Comparison of ENCODE assay signal across 9 mouse cellular contexts in genomic region chr19:24885504-24885903, GRCm38 (mm10). TPM values are rescaled to one million over a fixed set of nuclear protein-coding genes. Genes with fewer than 3 reads are reported as not detected.
A peak's percentile ranks its signal among the peaks of the same experiment; 100 is the strongest.
DNase-seq lines count a peak whose midpoint lies in the region; ATAC-seq lines count a peak whose summit lies in the region.
"Had no signal": no experiment of that assay in that cellular context is flagged by ENCODE, and none has a peak within 500 bp of the region (broad histone marks: within the 10 kb centered on the region; RNA-seq: fewer than 3 reads in every experiment).

No protein-coding gene starts in this region.

- 0 out of 2 replicates have a peak, but pooled peaks have one; percentile 4 for ATAC-seq in heart, embryonic 12.5 days (ENCODE audit: insufficient number of reproducible peaks, low FRiP score)
- ATAC-seq in megakaryocyte-erythroid progenitor cell, adult 5-6 weeks (replicated peaks; ENCODE audit: low FRiP score, low TSS enrichment, poor library complexity, severe bottlenecking): 0 out of 2 replicates have a peak, but pooled peaks have one; percentile 59

- no peaks in the 10 kb centered on the region for H3K9me3 ChIP-seq in heart, embryonic 12.5 days (replicated peaks)
- H3K9me3 ChIP-seq: liver, embryonic 15.5 days had no signal

- H3K27me3 ChIP-seq in heart, embryonic 12.5 days (replicated peaks): peaks cover 50% of the 10 kb centered on the region

- 9% methylated on average over 5 of the region's 5 CpGs for WGBS in heart, embryonic 12.5 days

- no peak overlapping the region for H3K27ac ChIP-seq in heart, embryonic 12.5 days (ENCODE audit: poor library complexity, severe bottlenecking)
- H3K27ac ChIP-seq: liver, embryonic 15.5 days had no signal

- DNase-seq in gastrocnemius, postnatal 10 days: peak; percentile 31
- DNase-seq in gastrocnemius, adult 8-10 months (ENCODE audit: low spot score in 2 of 2): no peak
- peak; percentile 32 for DNase-seq in Muller cell, postnatal 12 days (ENCODE audit: inconsistent ontology term)
- DNase-seq in embryo, embryonic 10.5 days (ENCODE audit: low spot score): peak; percentile 89
- DNase-seq in layer of hippocampus, adult 11-12 months (ENCODE audit: low spot score): peak; percentile 70
- peak; percentile 6 for DNase-seq in spleen, adult 12 weeks (ENCODE audit: low spot score)

- H3K4me2 ChIP-seq in heart, embryonic 12.5 days: peak overlapping the region; percentile 39
- H3K4me2 ChIP-seq: liver, embryonic 15.5 days had no signal

- H3K4me1 ChIP-seq in heart, embryonic 12.5 days (replicated peaks): peaks cover 6% of the 10 kb centered on the region
- H3K4me1 ChIP-seq: liver, embryonic 15.5 days had no signal

- no peaks in the 10 kb centered on the region for H3K36me3 ChIP-seq in heart, embryonic 12.5 days
- H3K36me3 ChIP-seq: liver, embryonic 15.5 days had no signal

- H3K9ac ChIP-seq in heart, embryonic 12.5 days: no peak overlapping the region
- H3K9ac ChIP-seq: liver, embryonic 15.5 days had no signal

- no peak overlapping the region for H3K4me3 ChIP-seq in heart, embryonic 12.5 days
- H3K4me3 ChIP-seq: liver, embryonic 15.5 days had no signal

RNA-seq across cellular contexts. Expression of gene Gm10053, which starts 10.0 kb away (rescaled TPM):
- total RNA-seq in gastrocnemius, postnatal 10 days (2021): 100 to 1,000 TPM; 367 to 503 TPM
- 100 to 1,000 TPM; 448 to 506 (median 471) TPM for total RNA-seq in gastrocnemius, adult 8-10 months (2022)
- polyA plus RNA-seq in heart, embryonic 12.5 days (2016; fragmentation: Nextera tagmentation; extraction: Ambion mirVana): 627 and 634 TPM in 2 replicates
- 165 and 186 TPM in 2 replicates for total RNA-seq in megakaryocyte-erythroid progenitor cell, adult 5-6 weeks (2014; fragmentation: Nextera tagmentation)
- 47.6 and 162 TPM in 2 replicates for total RNA-seq in megakaryocyte-erythroid progenitor cell, adult 5-6 weeks (2017)

RNA-seq across cellular contexts. Expression of gene Foxd4, which starts 15.5 kb away (rescaled TPM):
- not detected for total RNA-seq in gastrocnemius, postnatal 10 days (2021)
- total RNA-seq in gastrocnemius, adult 8-10 months (2022): not detected
- polyA plus RNA-seq in heart, embryonic 12.5 days (2016; fragmentation: Nextera tagmentation; extraction: Ambion mirVana): not detected in 2 replicates
- total RNA-seq in megakaryocyte-erythroid progenitor cell, adult 5-6 weeks (2014; fragmentation: Nextera tagmentation): not detected in 2 replicates
- not detected in 2 replicates for total RNA-seq in megakaryocyte-erythroid progenitor cell, adult 5-6 weeks (2017)
- polyA plus RNA-seq: liver, embryonic 15.5 days had no signal

RNA-seq across cellular contexts. Expression of gene Pgm5, which starts 23.8 kb away (rescaled TPM):
- total RNA-seq in gastrocnemius, postnatal 10 days (2021): 10 to 100 TPM; 27.3 to 29.5 TPM
- total RNA-seq in gastrocnemius, adult 8-10 months (2022): 10 to 100 TPM; 11.8 to 16.9 (median 13.2) TPM
- 4.7 and 5.1 TPM in 2 replicates for polyA plus RNA-seq in heart, embryonic 12.5 days (2016; fragmentation: Nextera tagmentation; extraction: Ambion mirVana)
- not detected in 2 replicates for total RNA-seq in megakaryocyte-erythroid progenitor cell, adult 5-6 weeks (2014; fragmentation: Nextera tagmentation)
- total RNA-seq in megakaryocyte-erythroid progenitor cell, adult 5-6 weeks (2017): not detected in 2 replicates

Comparison
In these comparisons a context has a peak if more than half of its experiments do, and no peak if none do; other contexts are left out.
1. DNase-seq: peak in gastrocnemius, postnatal 10 days (single experiment), Muller cell, postnatal 12 days (single experiment), embryo, embryonic 10.5 days (single experiment), layer of hippocampus, adult 11-12 months (single experiment) and spleen, adult 12 weeks (single experiment); none in gastrocnemius, adult 8-10 months (0 of 2).
2. RNA of gene Pgm5, which starts 23.8 kb away (total RNA-seq): 27.3 to 29.5 TPM in gastrocnemius, postnatal 10 days and 11.8 to 16.9 TPM in gastrocnemius, adult 8-10 months; not detected in megakaryocyte-erythroid progenitor cell, adult 5-6 weeks; every median in the first group is over 10 times any median in the second.